Mouse (Mus musculus) bone marrow, adult 2 months (tissue): ENCODE data around the gene Pan3. TPM values are rescaled to one million over a fixed set of nuclear protein-coding genes. Genes with fewer than 3 reads are reported as not detected.

Experiments
- H3K27ac ChIP-seq: fragments of 200-500 bp; 2 replicates; pipeline ENCODE4 v1.5.1; 2012; ENCODE audit warnings: low read depth, mild to moderate bottlenecking, control low read depth, inconsistent platforms, low read length; ENCODE audit not compliant: control insufficient read depth, poor library complexity, insufficient read depth
- H3K4me1 ChIP-seq: fragments of 200-500 bp; 2 replicates; pipeline ENCODE4 v1.6.1; 2011; ENCODE audit warnings: low read length; ENCODE audit not compliant: control insufficient read depth, insufficient read depth
- H3K4me3 ChIP-seq: fragments of 200-500 bp; replicated peaks from 2 replicates; pipeline ENCODE3; 2011; ENCODE audit warnings: mild to moderate bottlenecking, low read depth, low read length, control low read depth; ENCODE audit not compliant: control insufficient read depth
- CTCF ChIP-seq: fragments of 200-500 bp; IDR thresholded peaks from 2 replicates; pipeline ENCODE4 v1.5.1; 2011; ENCODE audit warnings: low read length, control low read depth; ENCODE audit not compliant: control insufficient read depth, insufficient read depth
- POLR2A ChIP-seq: fragments of 200-500 bp; IDR thresholded peaks from 2 replicates; pipeline ENCODE4 v1.6.1; 2011; ENCODE audit warnings: low read depth, mild to moderate bottlenecking, control low read depth, low read length, borderline replicate concordance; ENCODE audit not compliant: control insufficient read depth
- WGBS: fragments of 180-500 bp; shearing (Covaris S2); methylation state at CpG from one replicate; pipeline ENCODE4 v1.1.7; 2018; 5-methylcytosine and 5-hydroxymethylcytosine counted together
- polyA plus RNA-seq: library from polyadenylated mRNA; stranded (reverse); fragments of >200 nt; gene quantifications from 2 replicates; pipeline ENCODE4 v1.2.4, GENCODE M21; 2011; ENCODE audit warnings: low replicate concordance; ENCODE audit not compliant: missing spikeins, insufficient read depth, insufficient read length

The Pan3 gene
- polyA plus RNA-seq, 1 experiment = 180 TPM

GRCm38 (mm10) chr5:147580181-147580580, 150.2 kb downstream of the Pan3 start:
- TF ChIP-seq CTCF (no peak), POLR2A (no peak)
- Histone ChIP-seq H3K27ac (no peak overlapping the region), H3K4me1 (no peaks in the 10 kb centered on the region), H3K4me3 (no peak overlapping the region)
- 78% methylated on average over 13 of the region's 13 CpGs for WGBS

- TF ChIP-seq CTCF = peak; percentile 69
- no peak for TF ChIP-seq POLR2A
- no peak overlapping the region for H3K27ac ChIP-seq
- no peak overlapping the region for H3K4me3 ChIP-seq
- WGBS = 14% methylated on average over 14 of the region's 14 CpGs
- H3K4me1 ChIP-seq = no peaks in the 10 kb centered on the region
These were observed 153.8 kb downstream of the Pan3 start for GRCm38 (mm10) chr5:147583702-147584298.

- no peak for TF ChIP-seq POLR2A
- no peak for TF ChIP-seq CTCF
- no peak overlapping the region for H3K4me3 ChIP-seq
- no peaks in the 10 kb centered on the region for H3K4me1 ChIP-seq
- no peak overlapping the region for H3K27ac ChIP-seq
- 30% methylated on average over 9 of the region's 9 CpGs for WGBS
These were observed 154.7 kb downstream of the Pan3 start for GRCm38 (mm10) chr5:147584648-147585047.

- Histone ChIP-seq H3K4me3 (no peak overlapping the region), H3K4me1 (no peaks in the 10 kb centered on the region), H3K27ac (no peak overlapping the region)
- TF ChIP-seq CTCF (no peak), POLR2A (no peak)
- WGBS = 6% methylated on average over 1 of the region's 1 CpGs
These were observed 155.1 kb downstream of the Pan3 start for GRCm38 (mm10) chr5:147585070-147585469.

- Histone ChIP-seq H3K4me3 (no peak overlapping the region), H3K4me1 (no peaks in the 10 kb centered on the region), H3K27ac (no peak overlapping the region)
- TF ChIP-seq POLR2A (no peak), CTCF (no peak)
- 15% methylated on average over 12 of the region's 12 CpGs for WGBS
These were observed 159.9 kb downstream of the Pan3 start for GRCm38 (mm10) chr5:147589814-147590213.

GRCm38 (mm10) chr5:147597825-147598224, 167.9 kb downstream of the Pan3 start:
- TF ChIP-seq POLR2A (no peak), CTCF (no peak)
- WGBS = 79% methylated on average over 16 of the region's 16 CpGs
- no peak overlapping the region for H3K27ac ChIP-seq

More at GRCm38 (mm10) chr5:147597825-147598224, 167.9 kb downstream of the Pan3 start:
- H3K4me1 ChIP-seq = no peaks in the 10 kb centered on the region
- H3K4me3 ChIP-seq = no peak overlapping the region

Other genes starting within 250 kb of the Pan3 start
- gene Gsx1, start 241.5 kb upstream of the Pan3 start, polyA plus RNA-seq = not detected in 2 replicates
- gene Pdx1, start 160.2 kb upstream of the Pan3 start, polyA plus RNA-seq = not detected in 2 replicates
- not detected in 2 replicates for gene Cdx2, start 122.9 kb upstream of the Pan3 start, polyA plus RNA-seq
- not detected in 2 replicates for gene Urad, start 107.7 kb upstream of the Pan3 start, polyA plus RNA-seq
- gene Flt3, start 29.7 kb upstream of the Pan3 start, polyA plus RNA-seq = 2.6 and 3.8 TPM in 2 replicates